Mouse (Mus musculus): ENCODE measurements around the gene Negr1.

Gene Negr1

GRCm38 (mm10) chr3:157108156-157108555 lies 546.6 kb downstream of the Negr1 start:
- no peak for DNase-seq (ENCODE audit: low spot score)

GRCm38 (mm10) chr3:157109308-157109707 lies 547.7 kb downstream of the Negr1 start:
- no peak for DNase-seq (ENCODE audit: low spot score)

- DNase-seq (ENCODE audit: low spot score), result no peak
These were observed 553.6 kb downstream of the Negr1 start for GRCm38 (mm10) chr3:157115105-157115760.

GRCm38 (mm10) chr3:157116024-157116423 lies 554.4 kb downstream of the Negr1 start:
- DNase-seq (ENCODE audit: low spot score), result no peak

GRCm38 (mm10) chr3:157119916-157120315 lies 558.3 kb downstream of the Negr1 start:
- no peak for DNase-seq (ENCODE audit: low spot score)

- DNase-seq (ENCODE audit: low spot score), result no peak
These were observed 584.7 kb downstream of the Negr1 start for GRCm38 (mm10) chr3:157146124-157146855.

GRCm38 (mm10) chr3:157154902-157155301 lies 593.3 kb downstream of the Negr1 start:
- no peak for DNase-seq (ENCODE audit: low spot score)

- DNase-seq (ENCODE audit: low spot score), result no peak
These were observed 593.9 kb downstream of the Negr1 start for GRCm38 (mm10) chr3:157155513-157155912.

GRCm38 (mm10) chr3:157164840-157165595 lies 603.4 kb downstream of the Negr1 start:
- no peak for DNase-seq (ENCODE audit: low spot score)

- no peak for DNase-seq (ENCODE audit: low spot score)
These were observed 620.4 kb downstream of the Negr1 start for GRCm38 (mm10) chr3:157181975-157182374.

- no peak for DNase-seq (ENCODE audit: low spot score)
These were observed 627.5 kb downstream of the Negr1 start for GRCm38 (mm10) chr3:157188939-157189725.

- DNase-seq (ENCODE audit: low spot score), result no peak
These were observed 628.2 kb downstream of the Negr1 start for GRCm38 (mm10) chr3:157189834-157190233.

- DNase-seq (ENCODE audit: low spot score), result no peak
These were observed 629.0 kb downstream of the Negr1 start for GRCm38 (mm10) chr3:157190551-157190950.

GRCm38 (mm10) chr3:157192021-157192420 lies 630.4 kb downstream of the Negr1 start:
- no peak for DNase-seq (ENCODE audit: low spot score)

GRCm38 (mm10) chr3:157193141-157193540 lies 631.5 kb downstream of the Negr1 start:
- no peak for DNase-seq (ENCODE audit: low spot score)

GRCm38 (mm10) chr3:157198659-157199058 lies 637.1 kb downstream of the Negr1 start:
- DNase-seq (ENCODE audit: low spot score), result no peak

GRCm38 (mm10) chr3:157201726-157202125 lies 640.1 kb downstream of the Negr1 start:
- DNase-seq (ENCODE audit: low spot score), result no peak

- no peak for DNase-seq (ENCODE audit: low spot score)
These were observed 642.0 kb downstream of the Negr1 start for GRCm38 (mm10) chr3:157203573-157203972.

- no peak for DNase-seq (ENCODE audit: low spot score)
These were observed 645.2 kb downstream of the Negr1 start for GRCm38 (mm10) chr3:157206752-157207151.

- no peak for DNase-seq (ENCODE audit: low spot score)
These were observed 647.4 kb downstream of the Negr1 start for GRCm38 (mm10) chr3:157208966-157209365.

GRCm38 (mm10) chr3:157209386-157209785 lies 647.8 kb downstream of the Negr1 start:
- DNase-seq (ENCODE audit: low spot score), result no peak
